Mouse (Mus musculus): ENCODE results near the gene Tmeff1. TPM values are rescaled to one million over a fixed set of nuclear protein-coding genes. Genes with fewer than 3 reads are reported as not detected.
A peak's percentile ranks its signal among the peaks of the same experiment; 100 is the strongest.

The Tmeff1 gene
- total and polyA plus RNA-seq, 3 experiments = 4.9 to 11.7 (median 11.1) TPM

DNA sequence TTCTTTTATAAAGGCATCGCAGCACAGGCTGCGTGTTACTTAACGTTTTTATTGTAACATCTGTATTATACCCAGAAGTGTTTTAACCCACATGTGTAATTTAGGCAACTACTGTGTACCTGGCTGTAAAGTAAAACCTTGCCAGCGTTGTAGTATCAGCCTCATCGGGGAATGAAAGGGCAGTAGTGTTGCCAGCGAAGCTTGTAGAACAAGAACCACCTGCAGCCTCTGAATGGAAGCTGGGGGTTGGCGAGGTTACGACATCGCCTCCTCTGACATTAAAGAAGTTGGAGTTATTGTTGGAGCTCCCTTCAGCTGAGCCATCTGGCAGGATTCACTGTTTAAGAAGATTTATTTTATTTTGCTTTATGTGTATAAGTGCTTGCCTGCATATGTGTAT is 40.9 kb downstream of the Tmeff1 start:
- Histone ChIP-seq H3K36me3 (ENCODE audit: control insufficient read depth, insufficient read depth, low read length) (no peaks in the 10 kb centered on the region), H3K4me3 (no peak overlapping the region), H3K79me2 (replicated peaks; ENCODE audit: control insufficient read depth, insufficient read depth, low read length) (no peaks in the 10 kb centered on the region), H3K27ac (no peak overlapping the region), H3K4me1 (ENCODE audit: control insufficient read depth, insufficient read depth, low read length) (no peaks in the 10 kb centered on the region), H3K27me3 (ENCODE audit: control insufficient read depth, insufficient read depth, low read length) (no peaks in the 10 kb centered on the region), H3K9ac (ENCODE audit: low read depth, low read length) (no peak overlapping the region)
- 93% methylated on average over 9 of the region's 9 CpGs for WGBS
- intact Hi-C loops (cut with DNase I) = no loop called here
- DNase-seq = no peak
- no peak for TF ChIP-seq EP300 (IDR thresholded peaks at IDR 0.05; ENCODE audit: insufficient read depth, low read depth, low read length)
- TF ChIP-seq POLR2A (IDR thresholded peaks at IDR 0.05; ENCODE audit: insufficient read depth, low read depth, low read length) = no peak
- no peak for TF ChIP-seq CTCF (IDR thresholded peaks at IDR 0.05)

DNA sequence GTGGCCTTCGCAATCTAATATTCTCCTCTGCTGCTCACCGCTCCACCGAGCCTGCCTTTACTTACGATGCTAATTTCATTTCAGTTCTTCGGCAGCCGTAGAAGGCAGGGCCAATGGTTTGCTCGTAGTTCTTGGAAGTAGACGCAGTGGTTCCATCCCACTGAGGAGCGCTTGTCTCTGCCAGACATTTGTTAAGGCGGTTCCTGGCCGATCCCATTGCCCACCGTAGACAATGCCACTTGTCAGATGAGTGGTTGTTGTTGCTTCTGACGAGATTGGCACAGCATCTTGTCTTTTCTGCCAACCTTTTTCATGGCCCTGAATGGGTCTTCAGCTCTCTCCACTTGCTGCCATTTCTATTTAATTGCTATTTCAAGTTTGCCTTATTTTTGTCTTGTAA is 44.5 kb downstream of the Tmeff1 start:
- Histone ChIP-seq H3K79me2 (replicated peaks; ENCODE audit: control insufficient read depth, insufficient read depth, low read length) (no peaks in the 10 kb centered on the region), H3K27ac (no peak overlapping the region), H3K4me3 (no peak overlapping the region), H3K9ac (ENCODE audit: low read depth, low read length) (no peak overlapping the region), H3K27me3 (ENCODE audit: control insufficient read depth, insufficient read depth, low read length) (no peaks in the 10 kb centered on the region), H3K4me1 (ENCODE audit: control insufficient read depth, insufficient read depth, low read length) (no peaks in the 10 kb centered on the region), H3K36me3 (ENCODE audit: control insufficient read depth, insufficient read depth, low read length) (no peaks in the 10 kb centered on the region)
- 94% methylated on average over 13 of the region's 13 CpGs for WGBS
- intact Hi-C loops (cut with DNase I) = no loop called here
- DNase-seq = no peak
- TF ChIP-seq POLR2A (IDR thresholded peaks at IDR 0.05; ENCODE audit: insufficient read depth, low read depth, low read length) (no peak), CTCF (IDR thresholded peaks at IDR 0.05) (no peak), EP300 (IDR thresholded peaks at IDR 0.05; ENCODE audit: insufficient read depth, low read depth, low read length) (no peak)

DNA sequence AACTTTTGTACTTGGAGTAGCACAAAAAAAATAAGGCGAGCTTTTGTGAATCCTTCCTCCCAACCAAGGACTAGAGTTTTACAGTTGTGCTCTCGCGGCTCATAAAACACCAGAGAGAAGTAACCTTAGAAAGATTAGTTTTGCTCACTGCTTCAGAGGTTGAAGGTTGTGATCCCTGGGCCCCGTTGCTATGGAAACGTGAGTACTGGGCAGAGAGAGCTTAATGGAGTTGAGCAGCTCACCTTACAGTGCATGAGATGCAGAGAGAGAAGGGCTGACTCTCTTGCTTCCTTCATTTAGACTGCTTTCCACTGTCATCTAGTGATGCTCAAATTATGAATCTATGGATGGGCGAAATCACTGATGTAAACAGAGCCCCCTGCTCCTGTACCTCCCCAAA is 48.6 kb downstream of the Tmeff1 start:
- Histone ChIP-seq H3K36me3 (ENCODE audit: control insufficient read depth, insufficient read depth, low read length) (no peaks in the 10 kb centered on the region), H3K79me2 (replicated peaks; ENCODE audit: control insufficient read depth, insufficient read depth, low read length) (no peaks in the 10 kb centered on the region), H3K27me3 (ENCODE audit: control insufficient read depth, insufficient read depth, low read length) (no peaks in the 10 kb centered on the region), H3K4me1 (ENCODE audit: control insufficient read depth, insufficient read depth, low read length) (no peaks in the 10 kb centered on the region), H3K9ac (ENCODE audit: low read depth, low read length) (no peak overlapping the region), H3K27ac (no peak overlapping the region), H3K4me3 (no peak overlapping the region)
- TF ChIP-seq EP300 (IDR thresholded peaks at IDR 0.05; ENCODE audit: insufficient read depth, low read depth, low read length) (no peak), CTCF (IDR thresholded peaks at IDR 0.05) (no peak), POLR2A (IDR thresholded peaks at IDR 0.05; ENCODE audit: insufficient read depth, low read depth, low read length) (no peak)
- DNase-seq = no peak
- WGBS = 89% methylated on average over 6 of the region's 6 CpGs
- intact Hi-C loops (cut with DNase I) = loop anchor here (5.0 kb wide), 1 partner anchor 49 kb away; no protein-coding TSS in a partner anchor

DNA sequence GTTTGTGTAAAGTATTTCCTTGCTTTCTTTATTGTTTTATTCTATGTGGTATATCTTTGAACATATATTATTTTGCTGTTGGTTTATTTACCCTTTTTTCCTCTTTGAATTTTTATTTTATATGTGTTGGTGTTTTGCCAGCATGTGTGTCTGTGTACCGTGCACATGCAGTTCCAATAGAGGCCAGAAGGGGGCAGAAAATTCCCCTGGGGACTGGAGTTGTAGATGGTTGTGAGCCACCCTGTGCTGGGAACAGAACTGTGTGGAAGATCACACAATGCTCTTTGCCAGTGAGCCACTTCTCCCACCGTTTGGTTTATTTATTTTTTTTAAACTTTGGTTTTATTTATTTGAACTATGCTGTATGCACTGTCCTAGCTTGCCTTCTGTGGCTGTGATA is 49.1 kb downstream of the Tmeff1 start:
- intact Hi-C loops (cut with DNase I) = loop anchor here (5.0 kb wide), 1 partner anchor 48 kb away; no protein-coding TSS in a partner anchor
- no peak for TF ChIP-seq EP300 (IDR thresholded peaks at IDR 0.05; ENCODE audit: insufficient read depth, low read depth, low read length)
- TF ChIP-seq CTCF (IDR thresholded peaks at IDR 0.05) = peak; percentile 64
- H3K27ac ChIP-seq = no peak overlapping the region
- 71% methylated on average over 2 of the region's 2 CpGs for WGBS
- H3K79me2 ChIP-seq (replicated peaks; ENCODE audit: control insufficient read depth, insufficient read depth, low read length) = no peaks in the 10 kb centered on the region
- no peak overlapping the region for H3K4me3 ChIP-seq
- no peaks in the 10 kb centered on the region for H3K27me3 ChIP-seq (ENCODE audit: control insufficient read depth, insufficient read depth, low read length)
- H3K9ac ChIP-seq (ENCODE audit: low read depth, low read length) = no peak overlapping the region
- DNase-seq = peak in 1 of 2 experiments; percentile 25
- H3K4me1 ChIP-seq (ENCODE audit: control insufficient read depth, insufficient read depth, low read length) = no peaks in the 10 kb centered on the region
- H3K36me3 ChIP-seq (ENCODE audit: control insufficient read depth, insufficient read depth, low read length) = no peaks in the 10 kb centered on the region

DNA sequence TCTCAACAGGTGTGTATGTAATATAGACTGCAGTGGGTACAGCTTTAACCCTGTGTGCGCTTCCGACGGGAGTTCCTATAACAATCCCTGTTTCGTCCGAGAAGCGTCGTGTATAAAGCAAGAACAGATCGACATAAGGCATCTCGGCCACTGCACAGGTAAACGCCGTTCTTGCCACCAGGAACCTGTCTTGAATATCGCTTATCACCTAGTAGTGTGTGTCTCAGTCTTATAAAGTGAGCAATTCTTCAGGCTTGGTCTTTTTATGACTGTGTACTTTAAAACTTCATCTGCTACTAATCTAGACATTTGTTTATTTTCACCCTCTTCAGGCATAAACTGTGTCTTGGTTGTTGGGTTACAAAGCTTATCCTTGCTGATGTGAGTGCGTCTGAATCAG is 51.9 kb downstream of the Tmeff1 start:
- no peak overlapping the region for H3K4me3 ChIP-seq
- H3K79me2 ChIP-seq (replicated peaks; ENCODE audit: control insufficient read depth, insufficient read depth, low read length) = no peaks in the 10 kb centered on the region
- no peak overlapping the region for H3K9ac ChIP-seq (ENCODE audit: low read depth, low read length)
- DNase-seq = no peak
- no peaks in the 10 kb centered on the region for H3K36me3 ChIP-seq (ENCODE audit: control insufficient read depth, insufficient read depth, low read length)
- no peaks in the 10 kb centered on the region for H3K4me1 ChIP-seq (ENCODE audit: control insufficient read depth, insufficient read depth, low read length)
- intact Hi-C loops (cut with DNase I) = no loop called here
- no peaks in the 10 kb centered on the region for H3K27me3 ChIP-seq (ENCODE audit: control insufficient read depth, insufficient read depth, low read length)
- WGBS = 94% methylated on average over 13 of the region's 13 CpGs
- H3K27ac ChIP-seq = no peak overlapping the region
- TF ChIP-seq CTCF (IDR thresholded peaks at IDR 0.05) (no peak), POLR2A (IDR thresholded peaks at IDR 0.05; ENCODE audit: insufficient read depth, low read depth, low read length) (no peak), EP300 (IDR thresholded peaks at IDR 0.05; ENCODE audit: insufficient read depth, low read depth, low read length) (no peak)

DNA sequence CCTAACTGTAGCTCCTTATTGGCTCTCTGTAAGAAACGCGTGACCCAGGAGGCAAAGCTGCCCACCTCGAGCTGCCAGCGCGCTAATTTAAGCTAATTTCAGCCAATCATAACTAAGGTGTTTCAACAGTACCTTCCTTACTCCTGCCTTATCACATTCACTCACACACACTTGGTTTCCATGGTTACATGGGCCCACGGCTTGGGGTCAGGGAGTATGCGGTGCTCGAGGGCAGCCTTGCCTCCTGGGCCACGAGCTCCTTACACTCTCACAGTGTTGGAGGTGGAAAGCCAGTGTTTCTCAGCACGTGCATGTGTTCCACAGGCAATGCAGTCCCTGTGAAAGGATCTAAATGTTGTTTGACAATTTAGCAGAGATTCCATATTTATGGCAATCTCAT is 53.2 kb downstream of the Tmeff1 start:
- DNase-seq = no peak
- Histone ChIP-seq H3K4me3 (no peak overlapping the region), H3K4me1 (ENCODE audit: control insufficient read depth, insufficient read depth, low read length) (no peaks in the 10 kb centered on the region), H3K27me3 (ENCODE audit: control insufficient read depth, insufficient read depth, low read length) (no peaks in the 10 kb centered on the region), H3K9ac (ENCODE audit: low read depth, low read length) (no peak overlapping the region), H3K27ac (no peak overlapping the region), H3K36me3 (ENCODE audit: control insufficient read depth, insufficient read depth, low read length) (no peaks in the 10 kb centered on the region), H3K79me2 (replicated peaks; ENCODE audit: control insufficient read depth, insufficient read depth, low read length) (no peaks in the 10 kb centered on the region)
- WGBS = 84% methylated on average over 10 of the region's 10 CpGs
- intact Hi-C loops (cut with DNase I) = no loop called here
- no peak for TF ChIP-seq CTCF (IDR thresholded peaks at IDR 0.05)
- no peak for TF ChIP-seq POLR2A (IDR thresholded peaks at IDR 0.05; ENCODE audit: insufficient read depth, low read depth, low read length)
- TF ChIP-seq EP300 (IDR thresholded peaks at IDR 0.05; ENCODE audit: insufficient read depth, low read depth, low read length) = no peak

Data from heart, adult 2 months (tissue).